Mouse (Mus musculus) spleen, adult 12 weeks (tissue): ENCODE measurements around the gene Nampt.
"Not testable (repeated sequence)": the region's sequence is repeated elsewhere in the genome, so short reads cannot be mapped to it uniquely, and the experiment has no call there.

Experiments
- DNase-seq: peaks from one replicate; pipeline ENCODE4 v3.0.0; 2022; ENCODE audit warnings: low spot score

Gene Nampt

GRCm38 (mm10) chr12:32841442-32841900, 22.1 kb downstream of the Nampt start:
- no peak for DNase-seq

GRCm38 (mm10) chr12:32846325-32846724, 27.0 kb downstream of the Nampt start:
- DNase-seq = no peak

DNA sequence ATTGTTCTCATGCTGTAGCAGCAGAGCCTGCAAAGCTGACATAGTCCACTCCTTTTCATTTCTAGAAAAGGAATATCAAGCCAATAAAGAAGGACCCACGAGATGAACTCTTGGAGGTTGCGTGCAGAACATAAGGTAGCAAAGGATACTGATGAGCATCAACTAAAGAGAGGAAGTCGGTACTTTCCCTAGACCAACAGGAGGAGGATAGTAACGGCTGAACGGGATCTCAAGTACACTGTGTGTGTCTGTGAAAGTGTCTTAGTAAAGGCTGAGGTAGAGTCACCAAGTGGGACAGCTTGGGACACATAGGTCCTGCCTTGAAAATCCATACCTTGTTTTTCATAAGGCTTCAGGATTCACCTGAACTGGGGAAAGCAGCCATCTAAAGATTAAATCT, 34.4 kb downstream of the Nampt start:
- DNase-seq = no peak

DNA sequence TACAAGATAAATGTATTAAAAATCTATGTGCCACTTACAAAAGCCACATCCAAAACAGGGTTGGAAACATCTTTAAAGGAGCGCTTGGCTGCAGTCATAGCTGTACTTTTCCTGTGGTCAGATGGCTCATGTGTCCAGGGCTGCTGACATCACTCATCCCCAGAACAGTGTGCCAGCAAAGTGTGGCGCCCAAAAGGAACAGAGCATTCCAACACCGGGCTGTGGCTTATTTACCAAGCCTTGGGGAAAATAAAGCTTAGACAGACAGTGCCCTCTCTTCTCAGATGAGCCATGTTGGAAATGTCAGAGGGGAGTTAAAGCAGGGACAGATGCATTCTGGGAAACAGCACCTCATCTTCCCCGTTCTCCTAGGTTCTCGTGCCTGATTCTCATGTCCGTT, 35.5 kb downstream of the Nampt start:
- DNase-seq = no peak

DNA sequence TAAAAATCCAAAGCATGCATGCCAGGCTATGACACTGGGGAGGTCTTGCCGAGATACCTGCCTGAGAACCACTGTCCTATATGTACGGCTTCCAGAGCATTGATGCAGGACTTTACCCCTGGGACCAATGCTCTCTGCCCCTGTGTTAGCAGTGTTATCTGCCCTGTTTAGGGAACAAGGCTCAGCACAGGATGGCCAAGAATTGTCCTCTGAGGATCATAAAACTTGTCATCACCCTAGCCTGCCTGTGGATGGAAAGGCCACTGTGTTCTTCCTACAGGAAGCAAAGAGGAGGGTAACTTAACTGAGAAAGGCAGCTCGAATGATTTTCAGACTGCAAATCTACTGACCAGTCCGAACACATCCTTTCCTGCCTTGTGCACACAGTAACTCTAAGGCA, 36.1 kb downstream of the Nampt start:
- no peak for DNase-seq

DNA sequence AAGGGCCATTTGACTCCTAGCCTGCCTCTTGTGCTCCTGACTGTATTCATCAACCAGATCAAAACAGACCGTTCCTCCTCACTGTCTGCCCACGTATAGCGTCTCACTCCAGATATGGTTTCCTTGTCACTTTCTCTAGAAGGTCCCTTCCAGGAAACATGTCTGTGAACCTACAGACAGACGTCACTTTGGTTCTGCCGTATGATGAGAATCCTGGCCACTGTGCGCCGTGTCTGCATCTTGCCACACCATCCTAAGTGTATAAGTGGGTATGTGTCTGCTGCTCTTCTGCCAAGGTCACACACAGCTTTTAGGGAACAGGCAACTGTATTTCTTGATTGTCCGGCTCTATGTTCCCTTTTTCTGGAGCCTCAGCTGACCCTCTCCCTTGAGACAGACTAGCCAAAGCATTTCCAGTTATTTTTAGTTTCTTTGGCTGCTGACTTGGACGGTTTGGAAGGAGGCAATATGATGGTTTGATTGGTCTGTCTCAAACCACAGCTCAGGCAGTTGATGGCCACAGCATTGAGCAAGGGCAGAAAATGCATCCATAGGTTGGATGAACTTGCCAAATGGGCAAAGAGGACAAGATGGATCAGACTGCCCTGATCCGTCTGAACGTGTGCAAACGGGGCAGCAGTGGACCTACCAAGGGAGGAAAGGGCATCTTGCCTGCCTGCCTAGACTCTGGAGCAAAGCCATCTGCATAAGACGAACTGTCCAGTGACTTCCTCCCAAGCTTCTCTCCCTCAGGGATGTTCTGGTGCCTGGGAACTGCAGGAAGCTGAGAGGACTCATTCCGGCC, 37.6 kb downstream of the Nampt start:
- no peak for DNase-seq

DNA sequence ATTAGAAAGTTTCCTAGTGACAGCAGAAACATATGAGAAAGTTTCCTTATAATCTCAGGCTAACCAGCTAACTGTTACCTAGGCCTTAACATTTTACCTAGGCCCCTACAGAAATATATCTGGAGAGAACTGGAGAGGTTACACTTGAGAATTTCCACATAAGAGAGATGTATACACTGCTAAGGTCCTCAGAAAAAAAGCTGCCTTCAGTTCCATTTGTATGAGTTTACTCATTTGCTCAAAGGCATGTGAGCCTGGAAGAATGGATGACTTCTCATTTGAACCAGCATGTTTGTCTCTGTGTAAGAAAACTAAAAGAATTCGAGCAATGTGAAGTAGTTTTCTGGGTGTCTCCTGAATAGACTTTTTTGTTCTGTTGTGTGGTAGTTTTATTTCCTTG, 39.1 kb downstream of the Nampt start:
- DNase-seq = no peak

GRCm38 (mm10) chr12:32860820-32861219, 41.5 kb downstream of the Nampt start:
- no peak for DNase-seq

- no peak for DNase-seq
Observed at GRCm38 (mm10) chr12:32870815-32871214, 51.5 kb downstream of the Nampt start.

GRCm38 (mm10) chr12:32877500-32877899, 58.2 kb downstream of the Nampt start:
- no peak for DNase-seq

DNA sequence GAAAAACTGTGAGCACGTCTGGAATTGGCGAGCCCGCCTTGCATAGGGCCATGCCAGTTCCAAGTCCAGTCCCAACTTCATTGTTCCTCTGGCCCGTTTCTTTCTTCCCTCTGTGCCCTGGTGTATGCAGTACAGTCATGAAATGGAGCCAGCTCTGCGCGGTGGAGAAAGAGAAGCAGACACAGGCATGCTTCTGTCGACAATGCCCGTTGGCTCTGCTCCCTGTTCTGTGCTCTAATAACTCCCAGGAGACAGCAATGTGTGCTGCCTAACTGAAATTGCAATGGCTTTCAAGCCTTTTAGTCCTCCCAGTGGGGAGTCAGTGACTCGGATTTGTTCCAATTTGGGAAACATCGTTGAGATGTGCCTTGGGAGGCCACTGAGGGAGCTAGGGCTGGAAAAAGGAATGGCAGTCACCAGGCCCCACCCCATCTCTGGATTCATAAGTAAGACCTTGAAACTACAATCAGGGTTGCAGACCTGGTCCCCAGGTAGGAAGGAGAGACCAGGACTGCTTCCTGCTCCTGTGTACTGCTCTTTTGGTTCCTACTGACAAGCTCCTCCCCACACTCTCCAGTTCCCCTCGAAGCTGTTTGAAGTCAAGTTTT, 58.7 kb downstream of the Nampt start:
- DNase-seq = no peak

DNA sequence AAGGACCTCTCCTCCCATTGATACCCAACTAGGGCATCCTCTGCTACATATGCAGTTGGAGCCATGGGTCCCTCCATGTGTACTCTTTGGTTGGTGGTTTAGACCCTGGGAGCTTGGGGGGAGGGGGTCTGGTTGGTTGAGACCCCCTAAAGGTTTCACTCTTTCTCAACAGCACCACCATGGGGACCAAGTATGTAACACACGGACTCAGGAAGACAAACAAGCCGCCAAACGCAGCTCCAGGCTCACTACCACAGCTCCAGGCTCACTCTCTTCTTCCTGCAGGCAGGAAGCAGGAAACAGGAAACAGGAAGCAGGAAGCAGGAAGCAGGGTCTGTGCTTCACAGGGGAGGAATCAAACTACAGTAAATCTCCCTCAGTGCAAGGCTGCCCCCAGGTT, 60.0 kb downstream of the Nampt start:
- no peak for DNase-seq

- no peak for DNase-seq
Observed at GRCm38 (mm10) chr12:32884356-32884755, 65.0 kb downstream of the Nampt start.

DNA sequence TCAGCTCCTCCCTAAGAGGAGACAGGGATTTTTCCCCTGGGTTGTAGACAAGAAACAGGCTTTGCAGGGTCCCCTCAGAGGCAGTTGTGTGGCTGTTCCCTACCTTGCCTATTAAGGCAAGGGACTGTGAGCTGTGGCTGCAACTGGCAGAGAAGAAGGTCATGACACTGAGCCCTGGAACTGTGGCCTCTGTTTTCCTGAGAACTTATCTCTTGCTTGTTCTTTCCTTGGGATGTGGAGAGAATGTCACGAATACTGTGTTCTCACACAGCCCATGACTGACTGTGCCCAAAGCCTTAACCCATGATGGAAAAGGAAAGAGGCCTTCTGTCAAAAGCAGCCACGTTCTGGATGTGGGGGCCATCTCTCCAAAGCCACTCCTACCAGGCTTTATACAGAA, 65.7 kb downstream of the Nampt start:
- no peak for DNase-seq

DNA sequence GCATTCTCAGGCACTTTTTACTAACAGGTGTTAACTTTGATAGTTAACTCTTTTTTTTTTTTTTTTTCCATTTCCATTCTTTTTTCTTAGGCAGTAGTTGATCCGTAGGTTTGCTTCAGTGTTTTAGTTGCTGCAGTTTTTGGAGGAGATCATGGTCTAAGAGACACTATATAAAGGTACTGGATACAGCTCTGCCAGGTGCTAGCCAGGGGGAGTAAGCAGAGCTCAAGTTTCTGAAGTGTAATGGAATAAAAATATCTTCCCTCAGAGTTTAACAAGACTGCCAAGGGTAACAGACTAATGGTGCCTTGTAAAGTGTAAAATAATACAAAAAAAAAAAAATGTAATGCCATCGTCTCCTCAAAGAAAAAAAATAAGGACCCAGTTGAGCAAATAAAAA, 67.0 kb downstream of the Nampt start:
- DNase-seq = no peak

DNA sequence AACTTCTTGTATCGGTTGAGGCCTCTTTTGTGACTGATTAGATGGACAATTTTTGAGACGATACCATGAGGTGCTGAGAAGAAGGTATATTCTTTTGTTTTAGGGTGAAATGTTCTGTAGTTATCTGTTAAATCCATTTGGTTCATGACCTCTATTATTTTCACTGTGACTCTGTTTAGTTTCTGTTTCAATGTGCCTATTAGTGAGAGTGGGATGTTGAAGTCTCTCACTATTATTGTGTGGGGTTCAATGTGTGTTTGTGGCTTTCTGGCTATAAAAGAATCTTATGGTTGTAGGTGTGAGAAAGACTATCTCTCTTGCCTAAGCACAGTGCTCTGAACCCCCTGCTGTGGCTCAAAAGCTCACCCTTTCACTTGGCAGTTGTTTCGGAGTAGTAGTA, 68.9 kb downstream of the Nampt start:
- no peak for DNase-seq

- DNase-seq = no peak
Observed at GRCm38 (mm10) chr12:32889846-32890245, 70.5 kb downstream of the Nampt start.

GRCm38 (mm10) chr12:32890455-32890854, 71.1 kb downstream of the Nampt start:
- DNase-seq = no peak

DNA sequence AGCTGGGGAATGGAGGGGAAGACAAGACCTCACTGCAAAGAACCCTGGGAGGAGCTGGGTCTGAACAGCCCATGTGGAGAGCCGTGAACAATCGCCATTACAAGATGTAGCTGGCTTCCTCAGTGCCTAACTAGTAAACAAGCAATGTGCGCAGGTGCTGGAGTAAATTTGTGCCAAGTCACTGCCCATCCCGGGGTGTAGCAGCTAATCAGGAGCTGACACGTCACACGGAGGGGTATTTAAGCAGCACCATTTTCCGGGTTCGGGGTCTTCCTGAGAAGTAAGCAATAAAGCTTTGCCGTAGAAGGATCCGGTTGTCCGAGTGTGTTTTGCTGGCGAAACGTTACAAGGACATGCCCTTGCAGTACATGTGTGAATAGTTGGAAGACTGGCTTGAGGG, 71.9 kb downstream of the Nampt start:
- DNase-seq = not testable (repeated sequence)

DNA sequence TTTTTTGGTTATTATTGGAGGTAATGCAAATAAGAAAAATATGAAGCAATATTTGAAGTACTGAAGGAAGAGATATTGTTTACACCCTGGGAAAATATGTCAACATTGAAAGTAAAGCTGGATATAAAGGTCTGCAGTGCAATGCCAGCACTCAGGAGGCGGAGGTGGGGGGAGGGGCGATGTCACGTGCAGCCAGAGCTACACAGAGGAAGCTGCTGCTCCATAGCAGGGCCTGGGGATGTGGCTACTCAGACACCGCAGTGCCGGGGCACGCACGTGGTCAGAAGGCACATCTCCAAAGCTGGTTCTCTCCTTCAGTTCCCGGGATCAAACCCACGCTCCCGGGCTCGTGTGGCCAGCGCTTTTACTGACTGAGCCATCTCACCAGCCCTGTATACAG, 73.9 kb downstream of the Nampt start:
- DNase-seq = no peak

DNA sequence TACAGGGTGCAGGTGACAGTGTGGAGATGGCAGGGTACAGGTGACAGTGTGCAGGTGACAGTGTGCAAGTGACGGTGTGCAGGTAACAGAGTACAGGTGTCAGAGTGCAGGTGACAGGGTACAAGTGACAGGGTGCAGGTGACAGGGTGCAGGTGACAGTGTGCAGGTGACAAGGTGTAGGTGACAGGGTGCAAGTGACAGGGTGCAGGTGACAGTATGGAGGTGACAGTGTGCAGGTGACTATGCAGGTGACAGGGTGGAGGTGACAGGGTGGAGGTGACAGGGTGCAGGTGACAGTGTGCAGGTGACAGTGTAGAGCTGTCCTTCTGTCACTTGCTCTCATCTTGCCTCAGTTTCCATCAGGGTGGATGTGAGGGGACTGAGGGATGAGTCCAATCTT, 76.5 kb downstream of the Nampt start:
- no peak for DNase-seq

GRCm38 (mm10) chr12:32896496-32896895, 77.2 kb downstream of the Nampt start:
- DNase-seq = no peak

- DNase-seq = peak; percentile 65
Observed at GRCm38 (mm10) chr12:32897199-32898120, 78.1 kb downstream of the Nampt start.
